Mouse (Mus musculus) ES-E14 (cell line): Measurements from ENCODE around the gene Adra2c.

Experiments
- CHD2 ChIP-seq: IDR thresholded peaks from 2 replicates; pipeline ENCODE4 v1.6.1; 2014; ENCODE audit warnings: mild to moderate bottlenecking, low read depth, low read length, inconsistent platforms
- ZC3H11A ChIP-seq: IDR thresholded peaks from 2 replicates; pipeline ENCODE4 v1.6.1; 2012; ENCODE audit warnings: low read depth, mild to moderate bottlenecking, inconsistent platforms, low read length, borderline replicate concordance

- TF ChIP-seq CHD2 (no peak), ZC3H11A (no peak)
Measured at GRCm38 (mm10) chr5:35241556-35241955, 36.6 kb upstream of the Adra2c start.
